Mouse (Mus musculus) forebrain, postnatal 0 days (tissue): ENCODE measurements around the gene Slc25a48. TPM values are rescaled to one million over a fixed set of nuclear protein-coding genes. Genes with fewer than 3 reads are reported as not detected.

ENCODE experiments used
- ATAC-seq: fragments of 200-750 bp; cut with Nextera tagmentation; 2 replicates; pipeline ENCODE4 v1.8.0; 2017; ENCODE audit warnings: mild to moderate bottlenecking, moderate library complexity
- DNase-seq: peaks from one replicate; pipeline ENCODE4 v3.0.0-alpha.2; 2015
- H3K27ac ChIP-seq: fragments of 300-500 bp; sonication (generic); 2 replicates; pipeline ENCODE4 v1.5.1; 2014; ENCODE audit warnings: low read depth, mild to moderate bottlenecking, antibody characterized with exemption, low read length, moderate library complexity, mixed read lengths
- H3K27me3 ChIP-seq: fragments of 300-500 bp; sonication (generic); 2 replicates; pipeline ENCODE4 v1.6.1; 2014; ENCODE audit warnings: mild to moderate bottlenecking, low read length, mixed read lengths; ENCODE audit not compliant: insufficient read depth
- H3K36me3 ChIP-seq: fragments of 300-500 bp; sonication (generic); 2 replicates; pipeline ENCODE4 v1.6.1; 2014; ENCODE audit warnings: mild to moderate bottlenecking, moderate library complexity; ENCODE audit not compliant: insufficient read depth
- H3K4me1 ChIP-seq: fragments of 300-500 bp; sonication (generic); 2 replicates; pipeline ENCODE4 v1.6.1; 2014; ENCODE audit warnings: antibody characterized with exemption; ENCODE audit not compliant: insufficient read depth
- H3K4me2 ChIP-seq: fragments of 300-500 bp; sonication (generic); 2 replicates; pipeline ENCODE4 v1.6.1; 2014; ENCODE audit warnings: low read depth, mild to moderate bottlenecking, moderate library complexity
- H3K4me3 ChIP-seq: fragments of 300-500 bp; sonication (generic); 2 replicates; pipeline ENCODE4 v1.5.1; 2014; ENCODE audit warnings: low read depth, low read length, mixed read lengths
- H3K9ac ChIP-seq: fragments of 300-500 bp; sonication (generic); 2 replicates; pipeline ENCODE4 v1.6.1; 2014; ENCODE audit warnings: mild to moderate bottlenecking
- H3K9me3 ChIP-seq: fragments of 300-500 bp; sonication (generic); 2 replicates; pipeline ENCODE4 v1.6.1; 2016; ENCODE audit warnings: low read length
- CTCF ChIP-seq: sonication (generic); IDR thresholded peaks from 2 replicates; pipeline ENCODE4 v1.5.1; 2016; ENCODE audit warnings: antibody characterized with exemption, control low read depth, low read depth
- WGBS: fragments of 180-500 bp; shearing (Covaris S2); extraction: QIAGEN DNeasy Blood & Tissue Kit; methylation state at CpG from one replicate; pipeline ENCODE4 v1.1.7; 2014; 5-methylcytosine and 5-hydroxymethylcytosine counted together
- polyA plus RNA-seq: library from polyadenylated mRNA; unstranded; fragments of >200 nt; fragmentation: Nextera tagmentation; extraction: Ambion mirVana; gene quantifications from 2 replicates; pipeline ENCODE4 v1.2.1, GENCODE M21; 2015
- total RNA-seq: library from RNA; depleted of rRNA; stranded (reverse); fragments of >200 nt; gene quantifications from 2 replicates; pipeline ENCODE4 v1.2.3, GENCODE M21; 2014; rRNA removed

Slc25a48 gene
- total and polyA plus RNA-seq, 2 experiments from 2014 or later = 0.06 TPM; not detected in 1

- Histone ChIP-seq H3K27me3 (no peaks in the 10 kb centered on the region), H3K4me3 (no peak overlapping the region), H3K27ac (no peak overlapping the region), H3K4me2 (no peak overlapping the region), H3K36me3 (no peaks in the 10 kb centered on the region), H3K9ac (no peak overlapping the region), H3K9me3 (no peaks in the 10 kb centered on the region), H3K4me1 (no peaks in the 10 kb centered on the region)
- no peak for TF ChIP-seq CTCF
- DNase-seq (no peak), ATAC-seq (no peak)
- 64% methylated on average over 6 of the region's 6 CpGs for WGBS
These were observed 68.8 kb downstream of the Slc25a48 start for GRCm38 (mm10) chr13:56506871-56507496.

- DNase-seq = no peak
- no peak overlapping the region for H3K9ac ChIP-seq
- H3K36me3 ChIP-seq = no peaks in the 10 kb centered on the region
- WGBS = 76% methylated on average over 2 of the region's 2 CpGs
- TF ChIP-seq CTCF = no peak
- no peaks in the 10 kb centered on the region for H3K27me3 ChIP-seq
- H3K9me3 ChIP-seq = no peaks in the 10 kb centered on the region
- no peak for ATAC-seq
- no peaks in the 10 kb centered on the region for H3K4me1 ChIP-seq
- H3K4me2 ChIP-seq = no peak overlapping the region
- no peak overlapping the region for H3K27ac ChIP-seq
- no peak overlapping the region for H3K4me3 ChIP-seq
These were observed 71.6 kb downstream of the Slc25a48 start for GRCm38 (mm10) chr13:56509796-56510195.

GRCm38 (mm10) chr13:56513595-56513994 lies 75.4 kb downstream of the Slc25a48 start:
- H3K4me3 ChIP-seq = no peak overlapping the region
- H3K9ac ChIP-seq = no peak overlapping the region
- H3K27ac ChIP-seq = no peak overlapping the region
- H3K36me3 ChIP-seq = no peaks in the 10 kb centered on the region
- DNase-seq (no peak), ATAC-seq (no peak)
- H3K4me1 ChIP-seq = no peaks in the 10 kb centered on the region; the same call in 1 of the 2 replicates
- no peak for TF ChIP-seq CTCF
- H3K4me2 ChIP-seq = no peak overlapping the region
- H3K27me3 ChIP-seq = no peaks in the 10 kb centered on the region
- H3K9me3 ChIP-seq = no peaks in the 10 kb centered on the region

- Histone ChIP-seq H3K4me1 (no peaks in the 10 kb centered on the region; the same call in 1 of the 2 replicates), H3K9ac (no peak overlapping the region), H3K4me3 (no peak overlapping the region), H3K9me3 (no peaks in the 10 kb centered on the region), H3K27me3 (no peaks in the 10 kb centered on the region), H3K4me2 (no peak overlapping the region), H3K36me3 (no peaks in the 10 kb centered on the region), H3K27ac (no peak overlapping the region)
- ATAC-seq = peak; percentile 60; the same call in 1 of the 2 replicates
- WGBS = 20% methylated on average over 4 of the region's 4 CpGs
- TF ChIP-seq CTCF = no peak
- peak; percentile 48 for DNase-seq
These were observed 78.2 kb downstream of the Slc25a48 start for GRCm38 (mm10) chr13:56516311-56516710.

GRCm38 (mm10) chr13:56516816-56517215 lies 78.7 kb downstream of the Slc25a48 start:
- ATAC-seq = no peak
- no peaks in the 10 kb centered on the region; the same call in 1 of the 2 replicates for H3K4me1 ChIP-seq
- WGBS = 9% methylated on average over 7 of the region's 7 CpGs

GRCm38 (mm10) chr13:56522081-56522820 lies 84.1 kb downstream of the Slc25a48 start, which contains the start of gene Fbxl21:
Gene Fbxl21 (plus strand): TSS chr13:56522472.
- no peaks in the 10 kb centered on the region for H3K4me1 ChIP-seq
- ATAC-seq (peak; percentile 98), DNase-seq (peak; percentile 83)
- H3K36me3 ChIP-seq = no peaks in the 10 kb centered on the region
- WGBS = 2% methylated on average over 55 of the region's 56 CpGs
- no peaks in the 10 kb centered on the region for H3K27me3 ChIP-seq
- peak within 1 kb of the TSS; percentile 62 for H3K9ac ChIP-seq
- peak within 1 kb of the TSS; percentile 46; the same call in 1 of the 2 replicates for H3K27ac ChIP-seq
- peak within 1 kb of the TSS; percentile 64 for H3K4me3 ChIP-seq
- no peaks in the 10 kb centered on the region for H3K9me3 ChIP-seq
- peak within 1 kb of the TSS; percentile 71 for H3K4me2 ChIP-seq
- no peak for TF ChIP-seq CTCF

More at GRCm38 (mm10) chr13:56516816-56517215, 78.7 kb downstream of the Slc25a48 start:
- no peaks in the 10 kb centered on the region for H3K9me3 ChIP-seq
- H3K4me3 ChIP-seq = no peak overlapping the region
- no peaks in the 10 kb centered on the region for H3K36me3 ChIP-seq
- H3K4me2 ChIP-seq = no peak overlapping the region
- no peak overlapping the region for H3K27ac ChIP-seq
- H3K9ac ChIP-seq = no peak overlapping the region
- H3K27me3 ChIP-seq = no peaks in the 10 kb centered on the region
- TF ChIP-seq CTCF = no peak
- no peak for DNase-seq

- Histone ChIP-seq H3K4me3 (peak overlapping the region; percentile 64), H3K27ac (0 out of 2 replicates have a peak overlapping the region, but pooled peaks have one; percentile 46), H3K4me1 (no peaks in the 10 kb centered on the region), H3K9me3 (no peaks in the 10 kb centered on the region), H3K27me3 (no peaks in the 10 kb centered on the region), H3K36me3 (no peaks in the 10 kb centered on the region), H3K9ac (peak overlapping the region; percentile 62), H3K4me2 (peak overlapping the region; percentile 71)
- WGBS = 3% methylated on average over 8 of the region's 8 CpGs
- DNase-seq (no peak), ATAC-seq (peak; percentile 35; the same call in 1 of the 2 replicates)
- no peak for TF ChIP-seq CTCF
These were observed 84.6 kb downstream of the Slc25a48 start for GRCm38 (mm10) chr13:56522821-56523167.

Other genes starting within 250 kb of the Slc25a48 start
- 0.08 TPM in 1 of 2 replicates, not detected in the other for gene Neurog1, start 186.2 kb upstream of the Slc25a48 start, total RNA-seq
- gene Neurog1, start 186.2 kb upstream of the Slc25a48 start, polyA plus RNA-seq = not detected in 2 replicates
- 21.3 and 44.2 TPM in 2 replicates for gene Cxcl14, start 141.8 kb upstream of the Slc25a48 start, total RNA-seq
- 37.2 and 37.6 TPM in 2 replicates for gene Cxcl14, start 141.8 kb upstream of the Slc25a48 start, polyA plus RNA-seq
- not detected in 2 replicates for gene Gm3045, start 11.8 kb upstream of the Slc25a48 start, total RNA-seq
- not detected in 2 replicates for gene Gm3045, start 11.8 kb upstream of the Slc25a48 start, polyA plus RNA-seq
- gene Il9, start 43.9 kb downstream of the Slc25a48 start, total RNA-seq = not detected in 2 replicates
- gene Il9, start 43.9 kb downstream of the Slc25a48 start, polyA plus RNA-seq = not detected in 2 replicates
- gene Fbxl21, start 84.1 kb downstream of the Slc25a48 start, total RNA-seq = 5.4 and 7.1 TPM in 2 replicates
- 3.4 and 4.3 TPM in 2 replicates for gene Fbxl21, start 84.1 kb downstream of the Slc25a48 start, polyA plus RNA-seq
- gene Lect2, start 110.1 kb downstream of the Slc25a48 start, total RNA-seq = not detected in 2 replicates
- gene Lect2, start 110.1 kb downstream of the Slc25a48 start, polyA plus RNA-seq = not detected in 2 replicates
- 4.3 and 4.8 TPM in 2 replicates for gene Tgfbi, start 171.2 kb downstream of the Slc25a48 start, total RNA-seq
- gene Tgfbi, start 171.2 kb downstream of the Slc25a48 start, polyA plus RNA-seq = 4.9 and 5.3 TPM in 2 replicates